Mouse (Mus musculus) forebrain, embryonic 10.5 days (tissue): ENCODE measurements at regions not wholly inside any gene's neighbourhood (a gene's known extent, or its start where the extent isn't known, plus 50 kb on each side); places are given as distances from the start of the nearest gene placed in this dataset.

Experiments
- DNase-seq: peaks from one replicate; pipeline ENCODE4 v3.0.0-alpha.2; 2017; ENCODE audit warnings: low spot score; ENCODE audit errors: extremely low spot score
- H3K27ac ChIP-seq: fragments of 300-500 bp; sonication (generic); 2 replicates; pipeline ENCODE4 v1.5.1; 2016; ENCODE audit warnings: mild to moderate bottlenecking
- H3K27me3 ChIP-seq: fragments of 300-500 bp; sonication (generic); 2 replicates; pipeline ENCODE4 v1.6.1; 2016; ENCODE audit warnings: mild to moderate bottlenecking; ENCODE audit not compliant: poor library complexity, severe bottlenecking
- H3K36me3 ChIP-seq: fragments of 300-500 bp; sonication (generic); replicated peaks from 2 replicates; pipeline ENCODE4 v1.6.1; 2016; ENCODE audit warnings: mild to moderate bottlenecking, moderate library complexity
- H3K4me1 ChIP-seq: fragments of 300-500 bp; sonication (generic); 2 replicates; pipeline ENCODE4 v1.6.1; 2016
- H3K4me3 ChIP-seq: fragments of 300-500 bp; sonication (generic); 2 replicates; pipeline ENCODE4 v1.5.1; 2016; ENCODE audit warnings: mild to moderate bottlenecking, moderate library complexity
- H3K9me3 ChIP-seq: fragments of 300-500 bp; sonication (generic); 2 replicates; pipeline ENCODE4 v1.6.1; 2016; ENCODE audit warnings: mild to moderate bottlenecking, moderate library complexity
- WGBS: fragments of 180-500 bp; shearing (Covaris S2); methylation state at CpG from one replicate; pipeline ENCODE4 v1.1.7; 2016; 5-methylcytosine and 5-hydroxymethylcytosine counted together

DNA sequence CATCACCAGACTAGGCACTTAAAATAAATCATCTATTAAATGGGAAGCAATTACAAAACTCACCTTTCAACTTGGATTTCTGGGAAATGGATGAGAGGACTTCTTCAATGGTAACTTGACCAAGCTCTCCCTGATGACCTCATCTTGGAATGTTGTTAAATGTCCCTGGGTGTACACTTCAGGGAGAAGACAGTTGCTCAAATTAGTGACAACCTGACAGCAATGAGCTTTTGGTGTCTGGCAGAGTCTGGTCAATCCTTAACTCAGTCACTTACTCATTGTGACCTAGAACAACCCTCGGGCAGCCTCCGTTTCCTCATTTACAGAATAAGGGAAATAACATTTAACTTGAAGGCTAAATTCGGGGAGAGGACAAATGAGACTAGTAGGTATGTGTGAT lies 244.5 kb downstream of the Pik3r1 start:
- WGBS = 93% methylated on average over 3 of the region's 3 CpGs
- no peak for DNase-seq
- Histone ChIP-seq H3K36me3 (no peaks in the 10 kb centered on the region), H3K9me3 (no peaks in the 10 kb centered on the region), H3K4me1 (no peaks in the 10 kb centered on the region), H3K4me3 (no peak overlapping the region), H3K27ac (no peak overlapping the region), H3K27me3 (no peaks in the 10 kb centered on the region)

DNA sequence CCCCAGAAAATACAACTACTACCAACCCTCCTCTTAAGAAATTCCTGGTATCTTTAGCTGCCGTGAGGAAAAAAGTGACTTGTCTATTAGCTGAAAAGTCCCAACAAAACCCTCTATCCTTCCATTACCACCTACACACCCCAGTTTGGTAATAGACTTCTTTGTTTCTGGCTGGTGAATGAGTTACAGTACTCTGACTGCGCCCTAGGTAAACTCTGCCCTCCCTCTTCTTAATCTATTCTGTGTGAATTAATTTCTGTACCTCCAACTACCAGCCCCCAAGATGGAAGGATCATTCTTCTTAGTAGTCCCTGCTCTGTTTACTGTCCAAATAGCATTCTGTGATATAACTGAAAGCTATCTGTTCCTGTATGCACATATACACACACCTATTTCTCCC lies 245.4 kb downstream of the Pik3r1 start:
- no peak overlapping the region for H3K27ac ChIP-seq
- no peaks in the 10 kb centered on the region for H3K27me3 ChIP-seq
- no peak overlapping the region for H3K4me3 ChIP-seq
- H3K4me1 ChIP-seq = no peaks in the 10 kb centered on the region
- WGBS = 94% methylated on average over 2 of the region's 2 CpGs
- no peaks in the 10 kb centered on the region for H3K36me3 ChIP-seq
- no peaks in the 10 kb centered on the region for H3K9me3 ChIP-seq
- DNase-seq = no peak

DNA sequence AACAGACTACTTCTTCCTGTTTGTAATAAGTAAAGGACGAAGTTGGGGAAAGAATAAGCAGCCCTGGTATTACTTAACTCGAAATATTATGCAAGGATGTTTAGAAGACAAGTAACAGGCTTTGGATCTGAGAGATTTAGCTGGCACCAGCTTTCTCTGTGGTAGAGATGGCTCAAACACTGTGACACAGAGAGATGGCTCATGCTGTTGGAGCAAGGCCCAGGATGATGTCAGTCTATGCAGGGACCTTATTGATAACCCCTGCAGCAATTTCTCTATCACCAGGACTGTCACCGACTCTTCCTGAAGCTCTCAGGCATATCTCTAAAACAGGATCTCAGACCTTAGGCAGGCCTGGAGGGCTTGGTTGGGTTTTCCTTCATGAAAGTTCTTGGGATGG lies 254.7 kb downstream of the Pik3r1 start:
- H3K27ac ChIP-seq = no peak overlapping the region
- H3K4me1 ChIP-seq = no peaks in the 10 kb centered on the region
- peaks cover 4% of the 10 kb centered on the region; the same call in 1 of the 2 replicates for H3K9me3 ChIP-seq
- 84% methylated on average over 3 of the region's 3 CpGs for WGBS
- no peak overlapping the region for H3K4me3 ChIP-seq
- H3K27me3 ChIP-seq = no peaks in the 10 kb centered on the region
- no peaks in the 10 kb centered on the region for H3K36me3 ChIP-seq
- DNase-seq = no peak

DNA sequence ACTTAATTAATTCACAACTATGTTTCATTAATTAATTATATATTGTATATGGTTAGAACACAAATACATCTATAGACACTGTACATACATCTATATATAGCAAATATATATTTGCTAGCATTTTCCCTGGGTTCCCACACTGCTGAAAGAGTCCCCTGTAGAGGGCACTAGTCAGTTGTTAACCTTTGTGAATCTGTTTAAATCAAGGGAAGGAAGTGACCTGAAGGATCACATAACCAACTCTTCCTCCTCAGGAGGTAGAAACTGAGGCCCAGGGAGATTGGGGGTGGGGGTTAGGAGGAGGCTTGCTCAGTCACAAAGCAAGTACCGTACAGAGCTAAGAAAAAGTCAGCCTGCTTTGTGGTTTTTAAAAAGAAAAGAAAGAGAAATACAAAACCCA lies 258.1 kb downstream of the Pik3r1 start:
- no peaks in the 10 kb centered on the region for H3K36me3 ChIP-seq
- H3K27me3 ChIP-seq = no peaks in the 10 kb centered on the region
- WGBS = 74% methylated on average over 1 of the region's 1 CpGs
- no peaks in the 10 kb centered on the region for H3K9me3 ChIP-seq
- H3K4me1 ChIP-seq = no peaks in the 10 kb centered on the region
- H3K27ac ChIP-seq = no peak overlapping the region
- H3K4me3 ChIP-seq = no peak overlapping the region
- no peak for DNase-seq

GRCm38 (mm10) chr13:101508331-101508730 lies 259.7 kb downstream of the Pik3r1 start:
- Histone ChIP-seq H3K9me3 (no peaks in the 10 kb centered on the region), H3K4me3 (no peak overlapping the region), H3K27me3 (no peaks in the 10 kb centered on the region), H3K4me1 (no peaks in the 10 kb centered on the region), H3K27ac (no peak overlapping the region), H3K36me3 (no peaks in the 10 kb centered on the region)
- DNase-seq = no peak

DNA sequence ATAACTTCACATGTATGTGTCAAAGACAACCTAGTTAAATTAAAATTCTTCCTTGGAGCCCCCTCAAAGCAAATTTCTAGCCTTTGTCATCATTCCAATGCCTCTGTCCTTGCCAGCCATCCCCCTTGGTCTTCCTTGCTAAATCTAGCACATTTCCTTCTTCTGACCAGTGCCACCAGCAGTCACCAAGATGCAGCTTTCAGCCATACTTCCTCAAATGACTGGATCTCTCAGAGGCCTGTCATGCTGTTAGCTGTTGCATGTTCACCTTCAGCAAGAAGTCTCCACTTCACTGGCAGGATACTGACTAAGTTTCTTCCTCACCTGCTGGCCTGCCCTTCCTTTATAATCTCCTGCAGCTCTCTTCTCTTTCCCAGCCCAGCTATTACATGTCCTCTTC lies 261.3 kb downstream of the Pik3r1 start:
- Histone ChIP-seq H3K36me3 (no peaks in the 10 kb centered on the region), H3K4me1 (no peaks in the 10 kb centered on the region)
- no peak for DNase-seq

GRCm38 (mm10) chr13:101505054-101505453 lies 263.0 kb downstream of the Pik3r1 start:
- H3K27me3 ChIP-seq = no peaks in the 10 kb centered on the region
- H3K4me3 ChIP-seq = no peak overlapping the region
- H3K9me3 ChIP-seq = no peaks in the 10 kb centered on the region
- H3K27ac ChIP-seq = no peak overlapping the region
- no peaks in the 10 kb centered on the region for H3K4me1 ChIP-seq
- DNase-seq = no peak
- H3K36me3 ChIP-seq = no peaks in the 10 kb centered on the region
- 87% methylated on average over 1 of the region's 1 CpGs for WGBS

More for the DNA sequence above, 261.3 kb downstream of the Pik3r1 start:
- no peak overlapping the region for H3K4me3 ChIP-seq
- no peak overlapping the region for H3K27ac ChIP-seq
- no peaks in the 10 kb centered on the region for H3K27me3 ChIP-seq
- H3K9me3 ChIP-seq = no peaks in the 10 kb centered on the region

- Histone ChIP-seq H3K27me3 (no peaks in the 10 kb centered on the region), H3K4me3 (no peak overlapping the region), H3K9me3 (no peaks in the 10 kb centered on the region), H3K4me1 (no peaks in the 10 kb centered on the region), H3K36me3 (no peaks in the 10 kb centered on the region), H3K27ac (no peak overlapping the region)
- no peak for DNase-seq
- WGBS = 79% methylated on average over 5 of the region's 5 CpGs
Measured at GRCm38 (mm10) chr13:101504241-101504640, 263.8 kb downstream of the Pik3r1 start.

DNA sequence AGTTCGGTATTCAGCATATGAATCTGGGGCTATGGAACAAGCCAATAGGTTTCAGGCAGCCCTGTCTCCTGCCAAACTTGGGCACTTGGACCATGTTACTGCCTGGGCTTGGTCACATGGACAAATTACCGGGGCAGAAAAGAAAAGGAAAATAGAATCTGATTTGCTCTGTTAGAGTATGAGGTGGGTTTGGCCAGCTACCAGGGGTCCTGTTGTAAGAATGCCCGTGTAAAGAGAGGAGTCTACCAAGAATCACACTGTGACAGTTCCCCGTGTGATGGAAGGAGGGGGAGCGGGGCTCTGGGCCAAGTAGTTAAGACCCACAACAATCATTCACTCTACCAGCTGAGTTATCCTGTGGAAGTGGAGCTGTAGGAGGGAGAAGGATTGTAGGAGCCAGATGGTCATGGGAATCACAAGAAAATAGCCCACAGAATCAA lies 266.2 kb downstream of the Pik3r1 start:
- DNase-seq = no peak
- Histone ChIP-seq H3K4me3 (no peak overlapping the region), H3K4me1 (no peaks in the 10 kb centered on the region), H3K27me3 (no peaks in the 10 kb centered on the region), H3K36me3 (no peaks in the 10 kb centered on the region), H3K9me3 (no peaks in the 10 kb centered on the region), H3K27ac (no peak overlapping the region)
- 85% methylated on average over 5 of the region's 5 CpGs for WGBS

GRCm38 (mm10) chr13:101501061-101501460 lies 267.0 kb downstream of the Pik3r1 start:
- no peaks in the 10 kb centered on the region for H3K4me1 ChIP-seq
- H3K36me3 ChIP-seq = no peaks in the 10 kb centered on the region
- H3K9me3 ChIP-seq = no peaks in the 10 kb centered on the region; the same call in 1 of the 2 replicates
- no peak overlapping the region for H3K4me3 ChIP-seq
- WGBS = 97% methylated on average over 3 of the region's 3 CpGs
- DNase-seq = no peak
- H3K27ac ChIP-seq = no peak overlapping the region
- H3K27me3 ChIP-seq = no peaks in the 10 kb centered on the region

DNA sequence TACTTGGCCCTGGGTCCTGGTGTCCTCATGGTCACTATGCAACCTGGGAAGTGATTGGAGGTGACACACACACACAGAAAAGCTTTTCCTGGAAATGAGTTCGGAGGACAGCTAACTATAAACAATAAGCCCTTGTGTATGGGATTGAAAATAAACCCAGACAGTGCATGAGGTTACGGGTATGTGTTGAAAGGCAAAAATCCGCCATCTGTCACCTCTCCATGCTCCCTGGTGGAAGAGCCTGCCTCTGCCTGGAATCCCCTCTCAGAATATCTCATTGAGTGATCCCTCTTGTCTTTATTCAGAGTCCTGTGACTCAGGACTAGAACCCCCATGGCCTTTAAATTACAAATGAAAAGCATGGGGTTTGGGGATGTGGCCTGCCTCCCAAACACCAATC lies 276.2 kb downstream of the Pik3r1 start:
- WGBS = 45% methylated on average over 3 of the region's 3 CpGs
- Histone ChIP-seq H3K4me1 (no peaks in the 10 kb centered on the region), H3K4me3 (no peak overlapping the region), H3K9me3 (no peaks in the 10 kb centered on the region; the same call in 1 of the 2 replicates), H3K27ac (no peak overlapping the region), H3K27me3 (no peaks in the 10 kb centered on the region), H3K36me3 (no peaks in the 10 kb centered on the region)
- no peak for DNase-seq

DNA sequence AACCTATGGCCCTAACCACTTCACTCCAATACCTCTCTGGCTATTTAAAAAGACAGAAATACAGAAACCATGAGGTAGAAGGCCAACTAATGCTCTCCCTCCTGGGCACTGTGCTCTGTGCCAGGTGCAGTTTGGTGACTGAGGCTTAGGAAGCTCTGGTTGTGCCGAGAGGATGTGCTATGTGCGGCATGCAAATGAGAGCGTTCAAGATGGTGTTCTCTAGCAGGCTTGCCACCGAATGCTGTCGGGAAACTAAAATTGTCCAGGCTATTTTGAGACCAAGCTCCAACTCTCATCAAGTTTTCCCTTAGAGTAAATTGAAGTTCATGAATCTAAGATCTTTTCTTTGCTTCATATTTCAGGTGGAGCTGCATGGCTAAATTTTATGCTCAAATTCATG lies 277.1 kb downstream of the Pik3r1 start:
- no peaks in the 10 kb centered on the region for H3K36me3 ChIP-seq
- H3K4me1 ChIP-seq = no peaks in the 10 kb centered on the region
- 86% methylated on average over 5 of the region's 5 CpGs for WGBS
- no peak overlapping the region for H3K4me3 ChIP-seq
- no peaks in the 10 kb centered on the region for H3K27me3 ChIP-seq
- H3K9me3 ChIP-seq = no peaks in the 10 kb centered on the region
- no peak overlapping the region for H3K27ac ChIP-seq
- no peak for DNase-seq

- H3K27me3 ChIP-seq = no peaks in the 10 kb centered on the region
- H3K9me3 ChIP-seq = no peaks in the 10 kb centered on the region
- H3K36me3 ChIP-seq = no peaks in the 10 kb centered on the region
- no peak for DNase-seq
- no peak overlapping the region for H3K4me3 ChIP-seq
- H3K27ac ChIP-seq = no peak overlapping the region
- WGBS = 93% methylated on average over 2 of the region's 2 CpGs
- H3K4me1 ChIP-seq = no peaks in the 10 kb centered on the region
Measured at GRCm38 (mm10) chr13:101487621-101488020, 280.4 kb downstream of the Pik3r1 start.

GRCm38 (mm10) chr13:101485823-101486222 lies 282.2 kb downstream of the Pik3r1 start:
- Histone ChIP-seq H3K36me3 (no peaks in the 10 kb centered on the region), H3K4me1 (no peaks in the 10 kb centered on the region), H3K9me3 (no peaks in the 10 kb centered on the region), H3K27ac (no peak overlapping the region), H3K27me3 (no peaks in the 10 kb centered on the region), H3K4me3 (no peak overlapping the region)
- 95% methylated on average over 7 of the region's 7 CpGs for WGBS
- no peak for DNase-seq
